Mouse (Mus musculus) megakaryocyte, embryonic 14.5 days (primary cell): ENCODE measurements around the gene Tor4a. TPM values are rescaled to one million over a fixed set of nuclear protein-coding genes. Genes with fewer than 3 reads are reported as not detected.

Experiments
- H3K27me3 ChIP-seq: replicated peaks from 2 replicates; pipeline ENCODE3; 2012; ENCODE audit warnings: inconsistent platforms
- H3K36me3 ChIP-seq: replicated peaks from 2 replicates; pipeline ENCODE3; 2012; ENCODE audit warnings: low read length, inconsistent platforms, mixed read lengths
- H3K4me1 ChIP-seq: 2 replicates; pipeline ENCODE4 v1.6.1; 2012; ENCODE audit warnings: inconsistent platforms
- H3K4me3 ChIP-seq: replicated peaks from 2 replicates; pipeline ENCODE3; 2012; ENCODE audit warnings: moderate library complexity, mild to moderate bottlenecking, inconsistent platforms
- H3K9me3 ChIP-seq: 2 replicates; pipeline ENCODE4 v1.6.1; 2012; ENCODE audit warnings: inconsistent platforms
- FLI1 ChIP-seq: IDR thresholded peaks from 2 replicates; pipeline ENCODE4 v1.6.1; 2012; ENCODE audit warnings: low read length, inconsistent platforms, mixed read lengths
- GATA1 ChIP-seq: IDR thresholded peaks from 3 replicates; pipeline ENCODE4 v1.6.1; 2012; ENCODE audit warnings: mixed read lengths, low read length, inconsistent platforms, borderline replicate concordance
- polyA plus RNA-seq: library from polyadenylated mRNA; stranded (reverse); fragments of >175 nt; gene quantifications from 2 replicates; pipeline ENCODE4 v1.2.3, GENCODE M21; 2012; ENCODE audit warnings: low replicate concordance; ENCODE audit not compliant: insufficient read depth

Gene Tor4a
- polyA plus RNA-seq, 1 experiment, result 14.6 TPM

- H3K4me3 ChIP-seq, result no peak overlapping the region
- no peaks in the 10 kb centered on the region for H3K9me3 ChIP-seq
- H3K36me3 ChIP-seq, result no peaks in the 10 kb centered on the region
- TF ChIP-seq GATA1 (no peak), FLI1 (no peak)
- peaks cover 65% of the 10 kb centered on the region for H3K27me3 ChIP-seq
- peaks cover 88% of the 10 kb centered on the region for H3K4me1 ChIP-seq
Observed at GRCm38 (mm10) chr2:25174866-25175689, 21.6 kb downstream of the Tor4a start.

DNA sequence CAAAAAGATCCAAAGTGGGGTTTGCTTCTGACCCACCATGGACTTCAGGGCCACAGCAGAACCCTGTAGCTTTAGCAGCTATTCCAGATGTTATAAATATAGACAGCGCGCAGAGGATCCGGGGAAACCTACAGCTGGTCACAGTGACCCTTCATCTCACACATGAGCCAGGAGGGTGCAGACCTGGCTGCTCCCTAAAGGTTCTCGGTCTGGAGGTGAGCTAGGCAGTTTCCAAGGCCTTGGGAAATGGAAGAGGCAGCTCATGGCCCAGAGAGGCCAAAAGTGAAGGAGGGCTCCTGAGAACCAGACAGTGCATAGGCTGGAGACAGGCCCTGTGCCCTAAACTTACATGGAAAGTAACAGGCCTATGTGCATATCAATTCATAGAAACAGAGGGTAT lies 22.9 kb downstream of the Tor4a start:
- H3K4me1 ChIP-seq, result peaks cover 85% of the 10 kb centered on the region

DNA sequence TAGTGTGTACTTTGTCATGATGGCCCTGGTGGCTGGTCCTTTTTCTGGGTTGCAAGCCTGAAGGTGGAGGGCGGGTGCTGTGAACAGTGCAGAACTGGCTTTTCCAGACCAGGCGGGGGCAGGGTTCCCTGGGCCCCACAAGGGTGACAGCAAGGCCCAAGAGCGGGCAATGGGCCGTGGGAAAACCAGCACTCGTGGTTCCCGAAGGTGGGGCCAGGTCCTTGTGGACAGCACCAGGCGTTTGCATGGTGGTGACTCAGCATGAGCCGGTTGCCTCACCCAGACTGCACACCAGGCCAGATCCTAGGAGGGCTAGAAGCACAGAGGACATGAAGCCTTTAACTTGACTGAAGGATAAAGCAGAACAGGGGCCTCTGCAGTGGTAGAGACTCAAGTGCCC lies 24.1 kb downstream of the Tor4a start:
- TF ChIP-seq FLI1, result no peak
- no peak for TF ChIP-seq GATA1
- Histone ChIP-seq H3K27me3 (peaks cover 54% of the 10 kb centered on the region), H3K36me3 (no peaks in the 10 kb centered on the region), H3K4me3 (no peak overlapping the region), H3K9me3 (no peaks in the 10 kb centered on the region), H3K4me1 (peaks cover 79% of the 10 kb centered on the region)

More for the DNA sequence above, 22.9 kb downstream of the Tor4a start:
- Histone ChIP-seq H3K4me3 (no peak overlapping the region), H3K36me3 (no peaks in the 10 kb centered on the region), H3K27me3 (peaks cover 63% of the 10 kb centered on the region), H3K9me3 (no peaks in the 10 kb centered on the region)
- TF ChIP-seq FLI1 (no peak), GATA1 (no peak)

DNA sequence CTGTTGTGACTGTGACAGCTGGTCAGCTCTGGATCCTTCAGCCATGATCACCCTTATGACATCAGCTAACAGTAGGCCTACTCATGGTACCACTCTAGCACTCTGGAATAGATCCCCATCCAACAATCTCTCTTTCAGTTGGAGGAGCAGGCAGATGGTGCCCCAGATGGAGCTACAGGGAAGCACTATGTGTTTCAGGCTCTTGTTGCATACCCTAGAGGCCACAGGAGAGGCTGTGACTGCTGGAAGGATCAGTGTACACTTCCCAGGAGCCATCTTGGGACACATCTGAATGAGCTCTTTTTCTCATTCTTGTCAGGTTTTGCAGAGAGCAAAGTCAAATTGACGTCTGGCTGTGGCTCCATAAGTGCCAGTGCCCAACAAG lies 24.9 kb downstream of the Tor4a start:
- H3K9me3 ChIP-seq, result no peaks in the 10 kb centered on the region
- TF ChIP-seq GATA1 (no peak), FLI1 (no peak)
- H3K4me1 ChIP-seq, result peaks cover 78% of the 10 kb centered on the region
- H3K27me3 ChIP-seq, result peaks cover 50% of the 10 kb centered on the region
- no peak overlapping the region for H3K4me3 ChIP-seq
- no peaks in the 10 kb centered on the region for H3K36me3 ChIP-seq

- Histone ChIP-seq H3K4me1 (peaks cover 73% of the 10 kb centered on the region), H3K4me3 (no peak overlapping the region), H3K27me3 (peaks cover 45% of the 10 kb centered on the region), H3K9me3 (no peaks in the 10 kb centered on the region), H3K36me3 (no peaks in the 10 kb centered on the region)
- TF ChIP-seq FLI1, result no peak
- no peak for TF ChIP-seq GATA1
Observed at GRCm38 (mm10) chr2:25171101-25171768, 25.5 kb downstream of the Tor4a start.

DNA sequence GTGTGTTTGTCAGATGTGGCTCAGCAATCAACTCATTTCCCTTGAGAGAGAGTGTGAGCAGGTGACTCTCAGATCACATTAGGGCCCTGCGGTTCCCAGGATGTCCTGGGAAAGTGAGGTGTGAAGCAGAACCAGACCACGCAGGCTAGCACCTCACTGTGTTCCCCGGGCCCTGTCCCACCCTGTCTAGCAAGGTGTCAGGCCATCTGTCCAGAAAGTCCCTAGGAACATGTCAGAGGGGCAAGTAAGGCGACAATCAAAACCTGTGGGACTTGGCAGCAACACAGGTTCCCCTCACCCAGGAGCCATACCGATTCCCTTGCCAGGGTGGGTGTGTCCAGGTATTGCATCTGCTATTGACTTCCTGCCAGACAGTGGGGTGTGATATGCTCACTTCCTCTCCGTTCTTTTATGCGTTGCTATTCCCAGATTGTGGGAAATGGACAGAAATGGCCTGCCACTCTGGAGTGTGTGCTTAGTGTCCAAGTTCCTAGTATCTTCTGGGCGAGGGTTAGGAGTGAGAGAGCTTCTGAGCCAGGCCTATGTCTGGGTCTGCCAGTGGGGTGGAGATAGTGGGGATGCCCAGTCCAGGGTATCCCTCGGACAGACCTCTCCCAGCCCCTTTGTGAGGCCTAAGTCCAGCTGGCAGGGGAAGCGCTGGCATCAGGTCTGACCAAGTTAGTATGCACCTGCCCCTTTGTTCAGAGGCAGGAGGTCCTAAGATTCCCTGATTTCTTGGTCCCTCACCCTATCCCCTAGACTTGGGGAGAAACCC lies 26.2 kb downstream of the Tor4a start:
- H3K27me3 ChIP-seq, result peaks cover 38% of the 10 kb centered on the region
- TF ChIP-seq FLI1, result no peak
- no peak for TF ChIP-seq GATA1
- peaks cover 70% of the 10 kb centered on the region for H3K4me1 ChIP-seq
- H3K9me3 ChIP-seq, result no peaks in the 10 kb centered on the region
- no peak overlapping the region for H3K4me3 ChIP-seq
- H3K36me3 ChIP-seq, result no peaks in the 10 kb centered on the region

- Histone ChIP-seq H3K9me3 (no peaks in the 10 kb centered on the region), H3K27me3 (peaks cover 34% of the 10 kb centered on the region), H3K4me1 (peaks cover 65% of the 10 kb centered on the region), H3K36me3 (no peaks in the 10 kb centered on the region), H3K4me3 (no peak overlapping the region)
- no peak for TF ChIP-seq GATA1
- no peak for TF ChIP-seq FLI1
Observed at GRCm38 (mm10) chr2:25169778-25170177, 26.9 kb downstream of the Tor4a start.

- Histone ChIP-seq H3K9me3 (no peaks in the 10 kb centered on the region), H3K4me1 (peaks cover 64% of the 10 kb centered on the region), H3K4me3 (no peak overlapping the region), H3K27me3 (peaks cover 24% of the 10 kb centered on the region), H3K36me3 (no peaks in the 10 kb centered on the region)
- TF ChIP-seq GATA1 (no peak), FLI1 (no peak)
Observed at GRCm38 (mm10) chr2:25168665-25168978, 28.1 kb downstream of the Tor4a start.

GRCm38 (mm10) chr2:25167919-25168664 lies 28.6 kb downstream of the Tor4a start:
- H3K36me3 ChIP-seq, result no peaks in the 10 kb centered on the region
- no peaks in the 10 kb centered on the region for H3K9me3 ChIP-seq
- no peak for TF ChIP-seq GATA1
- no peak for TF ChIP-seq FLI1
- H3K4me3 ChIP-seq, result peak overlapping the region; percentile 67
- peaks cover 24% of the 10 kb centered on the region for H3K27me3 ChIP-seq
- H3K4me1 ChIP-seq, result peaks cover 65% of the 10 kb centered on the region
